Mouse (Mus musculus): ENCODE measurements around the gene Rnft2.

Rnft2 gene

DNA sequence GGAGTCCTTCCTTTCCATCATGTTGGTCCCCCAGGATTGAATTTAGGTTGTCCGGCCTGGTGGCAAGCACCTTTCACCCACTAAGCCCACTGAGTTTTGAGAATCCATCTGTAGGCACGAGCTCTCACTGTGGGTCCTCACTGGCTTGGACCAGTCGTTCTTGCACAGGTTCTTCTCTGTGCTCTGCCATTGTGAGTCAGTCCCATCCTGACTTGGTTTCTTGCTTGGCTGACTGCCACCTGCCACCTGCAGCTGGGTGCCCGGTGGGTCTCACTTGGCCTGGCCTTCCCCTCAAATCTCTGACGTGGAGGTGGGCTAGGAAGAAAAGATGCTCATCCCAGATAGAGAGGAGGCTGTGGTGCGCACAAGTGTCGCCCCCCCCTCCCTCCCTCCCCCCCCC is 6.1 kb upstream of the Rnft2 start:
- no peak for DNase-seq (ENCODE audit: low spot score)

DNA sequence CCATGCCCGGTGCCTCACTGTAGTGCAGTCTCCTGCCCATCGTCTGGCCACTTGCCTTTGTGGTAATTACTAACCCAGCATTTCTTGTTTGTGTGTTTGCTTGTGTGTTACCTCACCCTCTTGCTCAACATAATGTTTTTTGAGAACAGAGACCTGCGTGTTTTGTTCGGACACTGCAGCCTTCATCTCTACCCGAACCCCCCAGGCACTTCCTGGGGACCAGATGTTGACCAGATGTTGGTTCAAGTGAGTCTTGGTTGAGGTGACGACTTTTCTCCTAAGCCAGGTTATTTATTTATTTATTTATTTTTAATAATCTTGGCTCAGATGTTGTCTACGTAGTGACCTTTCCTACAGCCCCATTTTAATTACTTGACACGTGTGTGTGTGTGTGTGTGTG is 2.5 kb upstream of the Rnft2 start:
- DNase-seq (ENCODE audit: low spot score) = no peak

DNA sequence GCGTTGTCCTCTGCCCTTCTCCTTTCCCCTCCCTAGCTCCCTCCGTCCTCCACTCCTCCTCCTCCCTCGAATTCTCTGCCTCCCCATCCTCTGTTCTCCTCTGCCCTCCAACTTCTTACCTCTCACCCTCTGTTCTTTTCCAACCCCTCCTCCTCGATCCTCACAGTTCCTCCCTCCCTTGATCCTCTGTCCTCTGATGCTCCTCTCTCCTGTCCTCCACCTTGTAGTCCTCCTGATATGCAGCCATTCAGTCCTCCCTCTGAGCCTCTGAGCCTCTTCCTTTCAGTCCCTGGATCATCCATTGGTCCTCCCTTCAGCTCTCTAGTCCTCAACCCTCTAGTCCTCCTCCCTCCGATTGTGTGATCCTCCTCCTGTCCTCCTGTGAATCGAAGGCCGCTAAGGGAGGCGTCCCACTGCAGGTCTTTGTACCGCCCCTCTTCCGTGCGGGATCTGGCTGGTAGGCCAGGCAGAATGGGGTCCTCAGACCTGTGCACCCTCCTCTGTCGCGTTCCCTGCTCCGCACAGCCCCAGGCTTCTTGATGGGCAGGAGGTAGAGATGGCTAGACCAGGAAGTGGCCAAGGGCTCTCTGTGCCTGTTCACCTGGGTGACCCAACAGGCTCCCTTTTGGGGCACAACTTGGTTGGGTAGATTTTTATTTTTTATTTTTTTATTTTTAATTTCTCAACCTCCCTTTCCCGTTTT is 841 bp upstream of the Rnft2 start:
- peak; percentile 23 for DNase-seq (ENCODE audit: low spot score)

DNA sequence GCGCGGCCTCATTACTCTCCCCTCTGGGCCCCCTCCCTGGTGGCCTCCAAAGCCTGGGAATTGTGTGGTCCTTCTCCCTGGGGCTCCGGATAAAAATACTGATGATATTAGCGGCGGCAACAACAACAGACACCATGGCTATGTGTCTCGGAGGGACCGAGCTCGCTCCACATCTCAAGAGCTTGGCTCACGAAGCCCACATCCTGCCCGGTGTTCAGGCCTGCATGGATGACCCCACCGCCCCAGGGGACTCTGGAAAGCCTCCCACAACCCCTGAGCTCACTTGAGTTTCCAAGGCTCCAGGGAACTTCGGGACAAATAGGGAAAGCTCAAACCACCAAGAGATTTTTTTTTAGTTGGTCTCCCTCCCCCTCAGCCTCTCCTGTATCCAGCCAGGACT is 5.2 kb downstream of the Rnft2 start:
- DNase-seq (ENCODE audit: low spot score) = no peak

DNA sequence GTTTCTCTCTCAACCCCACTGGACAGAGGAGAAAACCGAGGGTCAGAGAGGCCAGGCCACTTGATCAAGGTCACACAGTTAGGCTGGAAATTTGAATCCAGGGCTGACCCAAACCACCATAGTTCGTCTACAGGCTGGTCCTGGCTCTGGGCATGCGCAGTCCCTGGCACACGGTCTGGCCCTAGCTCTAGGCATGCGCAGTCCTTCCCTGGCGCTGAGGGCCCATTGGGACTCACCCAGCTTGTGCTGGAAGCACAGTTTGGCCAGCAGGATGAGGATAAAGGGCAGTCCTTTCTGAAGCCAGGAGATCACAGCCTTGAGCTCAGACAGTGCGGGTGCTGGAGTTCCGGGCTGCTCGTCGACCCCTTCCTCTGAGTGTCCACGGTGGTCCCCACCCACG is 8.0 kb downstream of the Rnft2 start:
- DNase-seq (ENCODE audit: low spot score) = no peak

DNA sequence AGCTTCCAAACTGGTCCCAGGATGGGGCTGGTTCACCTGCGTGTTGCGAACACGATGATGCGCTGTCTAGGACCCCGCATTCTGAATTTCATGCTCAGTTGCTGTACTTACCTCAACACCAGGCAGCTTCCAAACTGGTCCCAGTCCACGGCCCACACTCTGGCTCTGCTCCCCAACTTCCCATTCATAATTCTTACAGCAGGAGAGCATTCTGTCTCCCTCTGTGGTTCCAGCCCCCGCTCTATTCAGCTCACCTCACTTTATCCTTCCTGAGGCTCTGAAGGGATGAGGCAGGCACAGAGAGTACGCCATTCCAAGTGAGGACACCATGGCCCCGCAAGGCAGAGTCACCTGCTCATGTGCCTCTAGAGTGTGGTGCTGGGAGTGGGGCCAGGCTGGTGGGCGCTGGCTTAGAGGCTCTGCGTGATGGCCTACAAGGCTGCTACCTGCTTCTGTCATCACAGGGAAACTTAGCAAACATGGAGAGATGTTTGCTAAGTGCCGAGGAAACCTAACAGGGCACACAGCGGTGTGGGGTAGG is 14.8 kb downstream of the Rnft2 start:
- no peak for DNase-seq (ENCODE audit: low spot score)

DNA sequence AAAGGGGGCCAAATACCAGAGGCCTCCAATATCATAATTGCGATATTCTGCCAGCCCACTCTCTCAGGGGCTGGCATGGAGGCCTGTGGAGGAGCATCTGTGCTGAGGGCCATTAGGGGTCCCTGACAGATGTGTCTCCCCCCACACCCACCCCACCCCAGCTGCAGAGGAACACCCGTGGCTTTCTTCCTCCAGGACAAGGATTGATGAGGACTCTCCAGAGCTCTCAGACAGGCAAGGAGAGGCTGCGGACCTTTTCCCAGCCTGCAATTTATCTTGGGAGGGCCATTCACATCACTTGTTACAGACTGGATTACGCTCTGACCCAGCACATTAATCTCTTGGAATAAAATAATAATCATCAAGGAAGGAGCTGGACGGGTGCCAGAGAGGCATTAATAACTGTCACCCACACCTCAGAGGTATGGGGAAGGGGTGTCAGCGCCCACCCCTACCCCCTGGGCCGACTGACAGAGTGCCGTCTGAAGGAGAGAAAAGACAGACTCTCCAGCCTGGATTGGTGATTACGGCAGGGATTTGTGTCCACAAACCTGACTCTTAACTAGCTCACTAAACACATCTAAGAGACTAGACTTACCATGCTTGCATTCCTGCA is 21.7 kb downstream of the Rnft2 start:
- DNase-seq (ENCODE audit: low spot score) = no peak

DNA sequence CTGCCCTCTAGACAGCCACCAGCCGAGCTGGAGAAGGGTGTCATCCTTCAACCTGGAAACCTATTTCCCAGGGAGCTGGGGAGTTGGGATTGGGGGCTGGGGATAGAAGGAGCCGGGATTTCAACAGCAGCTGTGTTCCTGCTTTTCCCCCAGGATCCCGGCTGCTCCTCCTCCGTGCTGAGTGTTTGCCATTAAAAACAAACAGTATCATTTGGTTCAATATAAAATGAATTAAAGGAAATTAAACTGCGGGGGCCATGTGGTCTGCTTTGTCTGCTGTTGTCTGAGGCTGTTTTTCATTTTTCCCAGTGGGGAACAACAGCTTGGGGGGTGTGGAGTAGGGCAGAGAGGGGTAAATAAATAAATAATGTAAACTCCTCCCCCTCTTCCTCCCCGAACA is 27.5 kb downstream of the Rnft2 start:
- DNase-seq (ENCODE audit: low spot score) = no peak

DNA sequence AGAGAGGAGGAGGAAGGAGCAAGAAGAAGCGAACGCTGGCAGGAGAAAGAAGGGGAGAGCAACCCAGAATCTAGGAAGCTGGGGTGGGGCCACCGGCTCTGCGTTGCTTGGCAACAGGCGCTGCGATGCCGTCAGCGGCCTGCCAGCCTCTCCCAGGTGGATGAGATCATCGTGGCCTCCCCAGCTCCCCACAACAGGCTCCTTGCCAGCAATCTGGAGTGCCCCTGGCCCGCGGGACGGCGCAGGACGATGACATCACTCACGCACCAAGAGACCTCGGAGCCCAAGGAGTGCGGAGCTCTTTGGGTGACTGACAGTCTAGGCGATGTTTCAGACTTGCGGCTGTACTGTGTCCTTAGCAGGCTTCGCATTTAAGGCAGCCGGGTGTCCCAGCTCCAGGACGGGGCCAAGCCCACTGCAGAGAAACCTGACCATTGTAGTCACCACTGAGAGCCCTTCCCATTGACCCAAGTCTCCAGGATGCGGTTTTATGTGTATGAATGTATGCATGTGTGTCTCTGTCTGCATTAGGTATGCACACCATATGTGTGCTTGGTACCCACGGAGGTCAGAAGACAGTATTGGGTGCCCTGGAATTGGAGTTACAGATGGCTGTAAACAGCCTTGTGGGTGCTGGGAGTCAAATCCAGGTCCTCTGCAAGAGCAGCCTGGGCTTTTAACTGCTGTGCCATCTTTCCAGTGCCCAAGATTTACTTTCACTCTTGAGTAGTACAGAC is 30.3 kb downstream of the Rnft2 start:
- peak; percentile 72 for DNase-seq (ENCODE audit: low spot score)

DNA sequence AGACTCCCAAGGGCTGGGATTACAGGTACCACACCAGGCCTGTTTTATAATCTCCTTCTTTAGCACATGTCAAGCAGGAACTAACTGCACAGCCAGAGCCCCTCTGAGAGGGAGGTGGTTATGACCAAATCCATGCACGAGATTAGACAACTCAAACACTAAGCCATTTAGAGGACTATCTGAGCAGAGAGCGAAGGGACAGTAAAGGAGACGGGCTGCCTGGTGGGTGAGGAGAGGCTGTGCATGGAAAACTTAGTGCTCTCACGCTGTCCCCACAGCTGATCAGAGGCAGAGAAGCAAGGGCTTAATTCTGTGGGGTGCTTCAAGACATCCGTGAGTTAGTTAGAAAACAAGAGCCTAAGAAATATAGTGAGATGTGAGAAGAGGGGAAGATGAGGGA is 30.9 kb downstream of the Rnft2 start:
- no peak for DNase-seq (ENCODE audit: low spot score)

DNA sequence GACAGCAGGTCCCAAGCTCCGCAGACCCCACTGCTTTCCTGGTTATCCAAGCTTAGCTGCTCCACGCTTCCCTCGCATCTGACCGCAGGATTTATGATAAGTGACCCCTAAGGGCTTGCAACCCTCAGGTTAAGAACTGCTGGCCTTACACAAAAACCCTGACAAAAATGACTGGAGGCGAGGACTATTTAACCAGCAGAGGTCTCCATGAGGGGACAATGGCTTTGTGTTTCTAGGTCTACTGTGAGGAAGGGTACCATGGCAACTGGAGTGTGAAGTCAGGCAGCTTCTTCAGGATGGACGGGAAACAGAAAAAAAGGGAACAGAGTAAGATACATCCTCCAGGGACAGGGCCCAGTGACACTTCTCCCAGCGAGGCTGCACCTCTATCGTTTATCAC is 39.1 kb downstream of the Rnft2 start:
- DNase-seq (ENCODE audit: low spot score) = no peak

DNA sequence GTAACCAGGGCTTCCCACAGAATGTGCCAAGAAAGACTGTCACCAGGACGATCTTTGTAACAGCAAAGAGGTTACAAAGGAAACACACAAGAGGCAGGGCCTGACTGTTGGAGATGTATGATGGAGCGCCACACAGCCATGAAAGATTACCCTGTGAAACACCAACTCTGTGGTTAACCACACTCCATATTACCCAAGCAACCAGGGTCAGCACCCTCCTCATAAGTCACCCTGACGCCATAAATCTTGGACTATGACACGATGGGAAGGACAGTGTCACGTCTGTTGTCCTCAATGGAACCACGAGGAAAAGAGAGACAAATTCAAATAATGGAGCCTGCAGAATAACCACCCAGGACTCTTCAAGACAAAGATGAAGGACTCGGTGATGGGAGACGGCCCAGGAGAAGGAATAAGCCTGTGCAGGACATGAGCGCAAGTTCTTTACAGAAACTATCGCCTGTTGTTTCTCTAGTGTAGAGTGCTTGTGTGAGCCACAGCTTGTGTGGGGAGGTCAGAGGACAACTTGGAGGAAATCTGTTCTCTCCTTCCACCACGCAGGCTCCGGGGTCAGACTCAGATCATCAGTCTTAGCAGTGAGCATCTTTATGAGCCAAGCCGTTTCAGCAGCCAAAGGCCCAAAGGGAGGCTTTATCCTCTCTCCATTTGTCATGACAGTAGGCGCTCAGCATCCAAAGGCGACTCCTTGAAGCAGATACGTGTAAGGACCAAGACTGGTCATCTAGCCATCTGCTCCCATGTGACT is 40.1 kb downstream of the Rnft2 start:
- no peak for DNase-seq (ENCODE audit: low spot score)

DNA sequence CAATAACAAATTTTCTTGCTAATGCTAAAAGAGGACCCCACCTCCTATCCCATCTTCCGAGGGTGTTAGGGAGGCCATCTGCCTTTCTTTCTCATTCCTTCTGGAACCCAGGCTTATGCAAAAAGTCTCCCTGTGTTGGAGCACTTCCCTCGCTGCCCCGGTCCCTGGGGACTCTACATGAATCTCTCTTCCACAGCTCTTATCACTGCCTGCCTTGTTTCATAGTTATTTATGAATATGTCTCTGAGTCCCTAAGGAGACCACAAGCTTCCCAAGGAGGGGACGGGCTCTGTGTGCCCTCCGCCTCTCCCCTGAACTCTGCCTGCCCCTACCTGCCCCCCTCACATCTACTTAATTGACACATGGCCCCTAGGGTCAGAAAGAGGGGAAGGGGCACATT is 45.2 kb downstream of the Rnft2 start:
- no peak for DNase-seq (ENCODE audit: low spot score)

DNA sequence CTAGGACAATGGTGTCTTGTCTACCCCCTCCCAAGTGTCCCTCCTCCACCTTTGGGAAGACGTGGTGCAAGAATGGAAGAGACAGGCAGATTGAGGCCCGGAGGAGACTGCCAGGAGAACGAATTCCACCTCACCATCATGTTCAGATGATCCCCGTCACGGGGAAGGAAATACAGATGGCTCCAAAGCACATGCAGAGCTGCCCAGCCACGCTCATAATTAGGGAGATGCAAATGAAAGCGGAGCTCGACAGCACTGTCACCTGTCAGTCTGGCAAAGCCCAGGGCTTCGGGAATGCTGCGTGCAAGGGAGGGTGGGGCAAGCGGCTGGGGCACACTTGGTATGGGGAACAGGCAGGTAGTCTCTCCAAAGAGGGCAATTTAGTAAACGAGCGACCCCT is 47.5 kb downstream of the Rnft2 start:
- no peak for DNase-seq (ENCODE audit: low spot score)

DNA sequence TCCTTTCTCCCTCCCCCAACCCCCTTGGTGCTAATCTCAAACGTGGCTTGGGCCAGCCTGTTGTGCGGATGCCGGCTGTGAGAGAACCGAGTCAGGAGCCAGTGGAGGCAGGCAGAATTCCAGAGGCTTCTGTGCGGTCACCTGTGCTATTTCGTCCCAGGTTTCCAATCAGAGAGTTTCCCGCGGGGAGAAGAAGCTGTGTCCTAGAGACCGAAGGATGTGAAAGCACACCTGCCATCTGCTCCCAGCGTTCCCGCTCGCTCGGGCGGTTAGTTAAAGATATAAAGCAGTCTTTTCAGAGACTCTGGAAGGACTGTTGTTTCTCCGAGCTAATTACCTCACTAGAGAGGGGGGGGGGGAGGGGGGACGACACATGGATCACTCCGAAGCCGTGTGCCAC is 52.7 kb downstream of the Rnft2 start:
- DNase-seq (ENCODE audit: low spot score) = peak; percentile 39

DNA sequence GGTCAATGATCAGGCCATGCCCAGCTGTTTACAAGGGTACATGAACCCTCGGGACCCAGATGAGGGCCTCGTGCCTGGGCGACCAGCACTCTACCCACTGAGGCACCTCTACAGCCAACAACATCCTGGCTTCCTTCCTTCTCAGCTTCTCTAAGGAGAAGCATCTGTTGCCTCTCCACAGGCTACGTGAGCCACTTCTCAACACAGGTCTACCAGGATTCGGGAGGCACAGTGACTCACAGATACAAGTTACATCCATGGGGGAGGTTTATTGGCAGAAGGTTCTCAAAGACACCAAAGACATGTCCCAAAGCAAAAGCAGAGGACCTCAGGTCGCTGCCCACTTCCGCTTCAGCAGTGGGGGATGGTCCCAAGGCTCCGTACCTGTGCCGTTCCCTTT is 54.4 kb downstream of the Rnft2 start:
- no peak for DNase-seq (ENCODE audit: low spot score)

DNA sequence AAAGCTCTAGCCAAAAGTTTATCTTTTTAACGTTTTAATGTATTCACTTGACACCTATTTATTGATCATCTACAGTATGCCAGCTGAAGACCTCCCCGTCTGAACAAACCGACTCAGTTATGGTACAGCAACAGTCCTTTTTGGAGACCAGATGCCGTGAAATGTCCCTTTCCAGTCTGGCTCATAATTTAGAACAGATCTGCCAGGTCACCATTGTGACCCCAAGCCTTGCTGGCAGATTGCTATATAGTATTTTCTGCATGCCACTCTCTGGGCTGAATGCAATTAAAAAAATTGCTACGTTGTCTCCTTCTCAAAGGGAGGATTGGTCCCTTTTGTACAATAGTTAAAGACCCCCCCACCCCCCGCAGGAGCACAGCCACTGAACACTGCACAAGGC is 56.6 kb downstream of the Rnft2 start:
- no peak for DNase-seq (ENCODE audit: low spot score)

DNA sequence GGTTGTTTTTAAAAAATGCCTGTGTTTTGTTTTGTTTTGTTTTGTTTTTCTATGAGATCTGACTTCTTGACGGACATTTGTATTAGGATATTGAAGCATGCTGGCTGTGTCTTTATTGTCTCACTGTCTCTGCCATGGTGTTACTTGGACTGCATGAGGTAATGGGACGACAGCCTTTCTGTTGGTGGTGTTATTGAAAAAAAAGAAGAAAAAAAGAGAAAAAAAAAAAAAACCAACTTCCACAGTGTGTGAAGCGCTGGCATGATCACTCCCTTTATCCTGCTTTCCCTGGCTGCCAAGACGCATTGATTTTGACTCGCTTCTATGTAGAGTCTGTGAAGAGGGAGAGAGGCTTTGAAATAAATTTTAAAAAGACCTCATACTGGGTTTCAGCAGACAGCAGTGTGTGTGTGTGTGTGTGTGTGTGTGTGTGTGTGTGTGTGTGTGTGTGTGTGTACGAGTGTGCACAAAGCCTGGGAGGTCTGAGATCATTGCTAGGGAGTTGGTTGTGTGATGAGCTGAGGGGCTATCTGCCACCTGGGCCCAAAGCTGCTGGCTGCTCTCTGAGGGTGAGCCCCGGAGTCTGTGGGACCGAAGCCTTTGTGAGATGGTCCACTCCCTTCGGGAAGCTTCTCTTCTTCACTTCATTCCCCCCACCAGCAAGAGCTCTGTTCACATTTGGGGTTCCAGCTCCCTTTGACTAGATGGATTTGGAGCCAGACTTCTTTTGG is 57.8 kb downstream of the Rnft2 start:
- no peak for DNase-seq (ENCODE audit: low spot score)

DNA sequence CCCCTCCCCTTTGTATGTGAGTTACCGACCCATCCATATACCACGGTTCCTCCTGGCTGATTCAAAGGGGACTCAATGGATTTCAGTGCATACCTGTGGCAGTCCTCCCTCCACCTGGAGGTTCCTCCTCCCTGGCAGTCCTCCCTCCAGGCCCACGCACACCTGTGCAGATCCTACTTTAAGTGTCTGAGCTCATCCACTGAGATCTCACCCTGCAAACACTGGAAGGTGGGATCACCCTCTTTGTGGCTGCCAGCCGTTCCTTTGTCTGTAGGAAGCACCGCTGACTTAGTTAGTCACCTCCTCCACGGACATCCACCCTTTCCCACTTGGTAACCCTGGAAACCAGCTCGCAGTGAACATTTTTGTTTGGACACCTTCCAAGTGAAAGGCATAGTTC is 67.3 kb downstream of the Rnft2 start:
- DNase-seq (ENCODE audit: low spot score) = no peak

DNA sequence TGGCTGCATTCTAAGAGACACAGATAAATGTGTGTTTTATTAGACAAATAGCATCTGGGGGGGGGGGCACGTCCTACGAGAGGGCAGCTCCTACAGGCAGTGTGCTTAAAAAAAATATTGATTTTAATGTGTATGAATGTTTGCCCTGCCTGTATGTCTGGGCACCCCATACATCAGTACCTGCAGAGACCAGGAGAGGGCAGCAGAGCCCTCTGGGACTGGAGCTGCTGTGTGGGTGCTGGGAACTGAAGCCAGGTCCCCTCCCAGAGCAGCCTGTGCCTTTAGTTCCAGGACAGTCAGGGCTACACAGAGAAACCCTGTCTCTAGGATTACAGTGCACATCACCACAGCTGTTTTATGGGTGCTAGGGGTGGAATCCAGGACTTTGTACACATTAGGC is 69.8 kb downstream of the Rnft2 start:
- no peak for DNase-seq (ENCODE audit: low spot score)

DNA sequence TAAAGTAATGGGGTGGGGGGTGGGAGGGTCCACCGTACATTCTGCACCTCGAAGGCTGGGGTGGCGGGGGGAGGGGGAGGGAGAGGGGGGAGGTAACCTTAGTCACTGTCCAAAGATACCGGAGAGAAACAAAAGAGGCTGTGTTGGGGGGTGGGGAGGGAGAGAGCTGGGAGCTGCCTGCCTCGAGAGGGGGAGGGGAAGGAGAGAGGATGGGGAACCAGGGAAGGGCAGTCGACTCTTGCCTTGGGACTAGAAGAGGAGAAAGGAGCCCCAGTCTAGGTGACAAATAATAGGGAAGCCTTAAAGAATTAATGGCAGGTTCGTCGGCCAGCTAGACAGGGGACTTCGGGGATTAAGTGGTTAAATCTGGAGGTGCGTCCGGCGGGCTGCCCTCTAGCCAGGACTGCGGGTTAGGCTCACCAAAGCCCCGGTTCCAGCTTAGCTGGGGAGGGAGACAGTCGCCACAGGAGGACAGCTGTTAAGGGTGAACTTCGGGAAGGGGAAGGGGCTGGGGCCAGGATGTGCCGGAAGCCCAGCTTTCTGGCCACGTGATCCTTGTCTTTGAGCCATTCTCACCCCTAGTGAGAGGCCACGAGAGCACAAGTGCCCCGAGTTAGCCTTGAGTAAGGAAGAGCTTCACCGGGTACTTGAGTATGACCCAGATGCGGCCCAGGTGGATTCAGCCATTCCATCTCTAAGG is 70.5 kb downstream of the Rnft2 start:
- peak; percentile 49 for DNase-seq (ENCODE audit: low spot score)
